Mouse (Mus musculus) embryo, embryonic 10.5 days (tissue): ENCODE results near the gene Pla2g1b.
A peak's percentile ranks its signal among the peaks of the same experiment; 100 is the strongest.
"Not testable (repeated sequence)": the region's sequence is repeated elsewhere in the genome, so short reads cannot be mapped to it uniquely, and the experiment has no call there.

Experiments used
- DNase-seq: peaks from one replicate; pipeline ENCODE4 v3.0.0-alpha.2; 2015; ENCODE audit warnings: low spot score

The Pla2g1b gene

DNA sequence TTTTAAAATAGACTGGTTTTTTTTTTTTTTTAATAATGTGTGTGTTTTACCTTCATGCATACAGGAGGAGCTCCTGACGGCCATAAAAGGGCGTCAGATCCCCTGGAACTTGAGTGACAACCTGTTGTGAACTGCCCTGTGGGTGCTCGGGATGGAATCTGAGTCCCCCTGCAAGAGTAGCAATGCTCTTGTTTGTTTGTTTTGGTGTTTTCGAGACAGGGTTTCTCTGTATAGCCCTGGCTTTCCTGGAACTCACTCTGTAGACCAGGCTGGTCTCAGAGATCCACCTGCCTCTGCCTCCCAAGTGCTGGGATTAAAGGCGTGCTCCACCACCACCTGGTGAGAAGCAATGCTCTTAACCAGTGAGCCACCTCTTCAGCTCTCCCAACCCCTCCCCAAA, 18.9 kb downstream of the Pla2g1b start:
- no peak for DNase-seq

GRCm38 (mm10) chr5:115485489-115486205, 19.6 kb downstream of the Pla2g1b start:
- no peak for DNase-seq

DNA sequence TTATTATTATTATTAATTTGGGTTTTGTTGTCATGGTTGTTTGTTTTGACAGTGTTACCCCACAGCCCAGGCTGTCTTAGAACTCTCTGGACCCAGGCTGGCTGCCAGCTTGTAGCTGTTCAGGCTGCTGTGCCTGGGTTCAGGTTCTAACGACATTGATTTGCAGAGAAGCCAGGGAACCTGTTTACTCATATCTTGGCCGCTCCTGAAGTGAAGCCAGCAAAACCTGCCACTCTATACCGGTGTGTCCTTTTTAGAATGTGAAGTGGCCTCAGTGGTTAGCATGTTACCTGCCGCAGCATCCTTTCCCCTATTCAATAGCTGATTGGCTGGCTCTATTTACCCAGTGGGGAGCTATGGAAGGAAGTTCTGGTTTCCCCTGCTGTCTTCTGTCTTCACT, 20.7 kb downstream of the Pla2g1b start:
- no peak for DNase-seq

DNA sequence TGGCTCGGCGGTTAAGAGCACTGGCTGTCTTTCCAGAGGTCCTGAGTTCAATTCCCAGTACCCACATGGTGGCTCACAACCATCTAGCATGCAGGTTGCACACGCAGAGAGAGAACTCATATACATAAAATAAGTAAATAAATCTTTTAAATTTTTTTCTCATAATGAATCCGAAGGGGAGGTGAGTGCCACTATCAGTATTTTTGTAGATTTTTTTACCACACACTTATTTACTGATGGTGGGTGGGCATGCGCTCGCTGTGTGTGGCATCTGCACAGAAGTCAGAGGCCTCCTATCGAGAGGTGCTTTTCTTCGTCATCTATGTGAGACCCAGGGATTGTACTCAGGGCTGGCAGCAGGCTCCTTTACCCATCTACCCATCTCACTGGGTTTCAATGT, 21.3 kb downstream of the Pla2g1b start:
- DNase-seq, result no peak

DNA sequence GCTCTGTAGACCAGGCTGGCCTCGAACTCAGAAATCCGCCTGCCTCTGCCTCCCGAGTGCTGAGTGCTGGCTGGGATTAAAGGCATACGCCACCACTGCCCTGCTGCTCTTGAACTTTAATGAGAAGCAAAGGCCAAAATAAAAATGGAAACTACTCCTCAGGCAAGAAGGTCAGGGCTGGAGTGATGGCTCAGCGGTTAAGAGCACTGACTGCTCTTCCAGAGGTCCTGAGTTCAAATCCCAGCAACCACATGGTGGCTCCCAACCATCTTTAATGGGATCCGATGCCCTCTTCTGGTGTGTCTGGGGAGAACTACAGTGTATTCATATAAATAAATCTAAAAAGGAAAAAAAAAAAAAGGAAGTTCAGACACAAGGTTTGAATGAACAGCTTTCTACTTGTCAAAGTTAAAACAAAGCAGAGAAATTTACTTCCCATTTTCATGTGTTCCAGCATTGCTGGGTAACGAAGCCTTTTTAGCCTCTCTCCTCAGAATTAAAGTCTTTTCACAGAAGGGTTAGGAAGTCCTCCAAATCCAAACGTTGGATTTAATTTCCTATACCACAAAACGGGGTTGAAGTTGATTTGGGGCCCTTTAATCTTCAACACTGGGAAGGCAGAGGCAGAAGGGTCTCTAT, 22.0 kb downstream of the Pla2g1b start:
- no peak for DNase-seq

- DNase-seq, result peak; percentile 95
Observed at GRCm38 (mm10) chr5:115488841-115489698, 23.0 kb downstream of the Pla2g1b start.

DNA sequence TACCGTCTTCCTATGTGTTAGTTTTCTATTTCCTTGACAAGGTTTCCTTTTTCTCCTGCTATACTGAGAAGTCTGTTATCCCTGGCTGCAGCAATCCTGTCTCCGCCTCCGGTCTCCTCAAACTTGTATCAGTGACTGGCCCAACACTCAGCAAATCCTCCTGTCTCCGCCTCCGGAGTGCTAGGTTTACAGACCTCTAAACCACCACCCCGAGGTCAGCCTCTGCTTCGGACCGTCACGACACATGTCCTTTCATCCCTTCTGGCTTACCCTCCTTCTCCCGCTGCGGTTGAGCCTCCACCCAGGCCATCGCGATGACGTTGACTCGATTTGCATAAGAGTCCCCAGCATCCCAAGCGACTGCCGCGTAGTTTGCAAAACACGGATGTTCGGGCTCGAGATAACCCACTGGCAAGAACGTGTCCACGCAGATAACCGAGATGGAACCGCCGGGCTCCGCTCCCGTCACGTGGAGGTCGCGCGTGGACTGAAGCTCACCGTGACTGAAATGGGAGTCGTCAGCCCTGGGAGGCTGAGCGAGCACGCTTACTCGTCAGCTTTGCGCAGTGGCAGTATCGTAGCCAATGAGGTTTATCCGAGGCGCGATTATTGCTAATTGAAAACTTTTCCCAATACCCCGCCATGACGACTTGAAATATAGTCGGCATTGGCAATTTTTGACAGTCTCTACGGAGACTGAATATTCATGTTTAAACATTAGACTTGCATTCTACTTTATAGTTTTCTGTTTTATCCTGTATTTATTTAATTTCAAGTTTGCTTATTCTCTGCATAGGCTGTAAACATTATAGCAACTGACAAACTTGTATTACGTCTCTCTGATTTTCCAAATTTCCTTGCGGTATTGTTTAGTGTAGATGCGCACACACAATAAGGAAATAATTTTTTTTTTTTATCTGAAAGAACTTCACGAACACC, 23.9 kb downstream of the Pla2g1b start:
- peak; percentile 92 for DNase-seq

GRCm38 (mm10) chr5:115490638-115491000, 24.6 kb downstream of the Pla2g1b start:
- no peak for DNase-seq

DNA sequence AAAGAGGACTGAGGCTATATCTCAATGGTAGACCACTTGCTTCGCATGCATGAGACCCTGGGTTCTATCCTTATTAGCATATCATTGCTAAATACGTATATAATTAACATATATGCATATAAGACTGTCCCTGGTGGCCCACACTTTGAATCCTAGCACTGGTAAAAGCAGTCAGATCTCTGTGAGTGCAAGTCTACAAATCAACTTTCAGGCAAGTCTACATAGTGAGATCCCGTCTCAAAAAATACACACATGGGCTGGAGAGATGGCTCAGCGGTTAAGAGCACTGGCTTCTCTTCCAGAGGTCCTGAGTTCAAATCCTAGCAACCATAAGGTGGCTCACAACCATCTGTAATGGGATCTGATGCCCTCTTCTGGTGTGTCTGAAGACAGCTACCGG, 25.0 kb downstream of the Pla2g1b start:
- peak; percentile 32 for DNase-seq

GRCm38 (mm10) chr5:115491771-115492322, 25.8 kb downstream of the Pla2g1b start:
- no peak for DNase-seq

- DNase-seq, result no peak
Observed at GRCm38 (mm10) chr5:115492711-115493335, 26.8 kb downstream of the Pla2g1b start.

- no peak for DNase-seq
Observed at GRCm38 (mm10) chr5:115493441-115493840, 27.4 kb downstream of the Pla2g1b start.

DNA sequence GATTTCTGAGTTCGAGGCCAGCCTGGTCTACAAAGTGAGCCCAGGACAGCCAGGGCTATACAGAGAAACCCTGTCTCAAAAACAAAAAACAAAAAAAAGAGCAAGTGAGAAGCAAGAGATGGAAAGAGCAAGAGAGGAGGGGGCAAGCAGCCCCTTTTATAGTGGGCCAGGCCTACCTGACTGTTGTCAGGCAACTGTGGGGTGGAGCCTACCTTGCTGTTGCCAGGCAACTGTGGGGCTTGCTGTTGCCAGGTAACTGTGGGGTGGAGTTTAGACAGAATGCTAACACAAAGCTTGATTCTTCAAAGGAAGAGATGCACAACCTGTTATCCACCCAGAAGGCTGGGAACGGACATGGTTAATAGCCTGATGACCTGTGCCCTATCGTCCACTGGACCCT, 29.6 kb downstream of the Pla2g1b start:
- DNase-seq, result not testable (repeated sequence)

GRCm38 (mm10) chr5:115497033-115497432, 31.0 kb downstream of the Pla2g1b start:
- no peak for DNase-seq

GRCm38 (mm10) chr5:115498307-115499240, 32.5 kb downstream of the Pla2g1b start:
- no peak for DNase-seq

DNA sequence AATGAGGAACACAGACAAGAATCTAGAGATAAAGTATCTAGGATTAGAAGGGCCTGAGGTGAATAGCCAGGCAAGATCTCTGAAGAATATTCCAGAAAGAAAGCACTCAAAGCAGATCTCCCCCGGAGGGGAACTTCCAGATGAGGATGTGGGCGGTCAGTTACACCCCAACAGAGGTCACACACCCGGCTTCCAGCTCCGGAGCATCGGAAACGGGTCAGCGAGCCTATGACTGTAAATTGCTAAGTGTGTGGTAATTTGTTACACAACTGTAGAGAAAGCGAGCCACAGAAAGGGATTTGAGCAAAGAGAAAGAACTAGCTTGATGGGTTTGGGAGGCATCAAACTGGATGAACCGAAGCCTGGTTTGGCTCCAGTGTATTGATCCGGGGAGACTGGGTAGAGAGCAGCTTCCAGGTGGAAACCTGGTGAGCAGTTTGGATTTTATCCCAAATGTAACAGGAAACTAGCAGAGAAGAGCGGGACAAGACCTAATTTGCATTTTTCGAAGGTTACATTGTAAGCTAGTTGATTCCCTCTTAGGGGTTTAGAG, 34.4 kb downstream of the Pla2g1b start:
- DNase-seq, result no peak

DNA sequence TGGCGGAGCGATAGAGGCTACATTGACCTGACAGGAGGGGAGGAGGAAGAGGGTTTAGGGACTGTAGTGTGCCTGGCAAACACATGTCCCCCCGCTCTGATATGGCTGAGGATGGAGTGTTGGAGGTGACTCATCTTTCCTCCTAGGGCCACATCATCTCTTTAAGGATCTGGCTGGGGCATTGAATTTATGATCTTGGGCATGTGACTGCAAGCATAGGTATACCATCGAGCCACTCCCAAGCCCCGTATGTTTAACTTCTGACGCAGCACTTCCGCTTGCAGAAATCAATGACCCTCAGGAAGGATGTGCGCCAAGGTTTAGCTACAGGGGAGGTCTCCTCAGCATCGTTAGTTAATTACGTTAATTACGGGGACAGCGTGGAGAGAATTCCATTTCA, 37.0 kb downstream of the Pla2g1b start:
- DNase-seq, result no peak

DNA sequence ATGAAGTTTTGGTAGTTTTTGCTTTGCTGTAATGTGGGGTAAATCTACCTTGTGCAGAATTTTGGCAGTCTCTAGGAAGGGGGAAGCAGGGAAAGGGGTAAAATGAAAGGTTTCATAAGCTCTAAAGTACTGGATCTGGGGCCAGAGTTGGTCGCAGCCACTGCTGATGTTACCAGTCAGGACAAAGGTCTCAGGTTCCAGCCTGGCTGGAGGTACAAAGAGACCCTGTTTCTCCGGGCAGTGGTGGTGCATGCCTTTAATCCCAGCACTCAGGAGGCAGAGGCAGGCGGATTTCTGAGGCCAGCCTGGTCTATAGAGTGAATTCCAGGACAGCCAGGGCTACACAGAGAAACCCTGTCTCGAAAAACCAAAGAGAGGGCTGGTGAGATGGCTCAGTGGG, 39.6 kb downstream of the Pla2g1b start:
- not testable (repeated sequence) for DNase-seq

DNA sequence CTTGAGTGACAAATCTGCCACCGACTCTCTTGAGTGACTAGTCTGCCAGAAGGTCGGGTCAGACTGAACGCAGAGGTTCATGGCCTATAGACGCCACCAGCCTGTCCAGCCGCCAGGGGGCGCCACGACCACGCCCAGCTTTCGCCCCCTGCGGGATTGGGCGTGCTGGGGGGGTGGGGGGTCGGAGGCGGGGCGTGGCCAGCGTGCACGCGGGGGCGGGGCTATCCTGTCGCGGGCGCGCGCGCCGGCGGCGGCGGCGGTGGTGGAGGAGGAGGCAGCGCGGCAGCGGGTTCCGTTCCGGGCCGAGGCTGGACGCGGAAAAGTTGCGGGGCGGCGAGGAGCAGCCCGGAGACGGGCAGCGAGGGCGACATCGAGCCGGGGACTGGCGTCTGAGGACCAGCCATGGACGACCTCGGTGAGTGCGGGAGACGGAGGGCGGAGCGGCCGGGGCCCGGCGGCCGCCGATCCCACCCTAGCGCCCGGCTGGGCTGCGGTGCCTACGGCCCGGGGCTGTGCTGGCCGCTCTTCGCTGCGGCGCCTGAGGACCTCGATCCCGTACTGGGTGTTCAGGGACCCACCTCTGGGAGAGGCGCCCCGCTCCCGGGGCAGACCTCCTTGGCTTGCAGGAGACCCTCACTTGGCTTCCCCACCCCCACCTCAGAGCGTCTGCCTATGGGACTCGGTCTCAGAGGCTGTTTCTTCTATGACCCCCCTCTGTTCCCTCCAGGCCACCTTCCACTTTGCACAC, 40.6 kb downstream of the Pla2g1b start, which contains the start of gene Pxn:
Pxn (plus strand) TSS at position 223 of the 748 bp plus-strand sequence.
- peak; percentile 91 for DNase-seq
